Mouse (Mus musculus): Measurements from ENCODE around the gene Cabp7.

DNA sequence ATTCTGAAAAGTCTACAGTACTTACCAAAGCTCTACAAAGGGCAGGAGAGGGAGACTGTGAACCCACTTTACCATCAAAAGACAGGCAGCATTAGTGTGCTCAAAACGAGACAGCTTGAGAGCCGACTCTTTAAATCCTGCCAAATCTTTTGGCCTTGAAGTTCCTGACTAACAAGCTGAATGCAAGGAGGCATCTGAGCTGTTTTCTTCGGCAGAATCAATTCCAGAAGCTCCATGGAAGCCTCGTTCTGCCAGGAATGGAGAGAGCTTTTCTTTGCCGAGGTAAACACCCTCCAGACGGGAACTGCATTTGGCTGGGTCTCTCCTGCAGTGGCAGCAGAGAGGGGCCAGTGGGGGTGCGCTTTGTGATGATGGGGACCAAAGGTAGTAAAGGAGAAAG, 22.7 kb upstream of the Cabp7 start:
- TF ChIP-seq POLR2A (IDR thresholded peaks at IDR 0.05; ENCODE audit: low read depth, low read length) = no peak
- TF ChIP-seq SMC3 (IDR thresholded peaks at IDR 0.05; ENCODE audit: low read depth, low read length) = no peak
